Mouse (Mus musculus): ENCODE data around the gene Pabpc6. TPM values are rescaled to one million over a fixed set of nuclear protein-coding genes. Genes with fewer than 3 reads are reported as not detected.

The Pabpc6 gene
- not detected in 2 replicates for total RNA-seq (2015)
- total RNA-seq (2017): not detected in 2 replicates

- no peak for ATAC-seq (ENCODE audit: poor library complexity, severe bottlenecking)
Measured at GRCm38 (mm10) chr17:9669283-9669905, at the start of gene Pabpc6. Gene Pabpc6 (minus strand): TSS chr17:9669717.

- ATAC-seq (ENCODE audit: poor library complexity, severe bottlenecking): no peak
Measured at GRCm38 (mm10) chr17:9710910-9711309, 41.4 kb upstream of the Pabpc6 start.

- no peak for ATAC-seq (ENCODE audit: poor library complexity, severe bottlenecking)
Measured at GRCm38 (mm10) chr17:9708888-9709287, 39.4 kb upstream of the Pabpc6 start.

GRCm38 (mm10) chr17:9707356-9707755 lies 37.8 kb upstream of the Pabpc6 start:
- ATAC-seq (ENCODE audit: poor library complexity, severe bottlenecking): no peak

GRCm38 (mm10) chr17:9697763-9698162 lies 28.2 kb upstream of the Pabpc6 start:
- no peak for ATAC-seq (ENCODE audit: poor library complexity, severe bottlenecking)

GRCm38 (mm10) chr17:9691251-9691650 lies 21.7 kb upstream of the Pabpc6 start:
- ATAC-seq (ENCODE audit: poor library complexity, severe bottlenecking): no peak

GRCm38 (mm10) chr17:9683539-9684155 lies 14.1 kb upstream of the Pabpc6 start:
- ATAC-seq (ENCODE audit: poor library complexity, severe bottlenecking): no peak

GRCm38 (mm10) chr17:9680741-9681140 lies 11.2 kb upstream of the Pabpc6 start:
- no peak for ATAC-seq (ENCODE audit: poor library complexity, severe bottlenecking)

GRCm38 (mm10) chr17:9675175-9675789 lies 5.8 kb upstream of the Pabpc6 start:
- no peak for ATAC-seq (ENCODE audit: poor library complexity, severe bottlenecking)

GRCm38 (mm10) chr17:9667955-9668354 lies 1.6 kb downstream of the Pabpc6 start:
- ATAC-seq (ENCODE audit: poor library complexity, severe bottlenecking): no peak

GRCm38 (mm10) chr17:9658651-9659050 lies 10.9 kb downstream of the Pabpc6 start:
- no peak for ATAC-seq (ENCODE audit: poor library complexity, severe bottlenecking)

- ATAC-seq (ENCODE audit: poor library complexity, severe bottlenecking): no peak
Measured at GRCm38 (mm10) chr17:9654155-9654554, 15.4 kb downstream of the Pabpc6 start.

- ATAC-seq (ENCODE audit: poor library complexity, severe bottlenecking): no peak
Measured at GRCm38 (mm10) chr17:9647644-9648043, 21.9 kb downstream of the Pabpc6 start.

GRCm38 (mm10) chr17:9643657-9644180 lies 25.8 kb downstream of the Pabpc6 start:
- no peak for ATAC-seq (ENCODE audit: poor library complexity, severe bottlenecking)

GRCm38 (mm10) chr17:9637011-9637410 lies 32.5 kb downstream of the Pabpc6 start:
- no peak for ATAC-seq (ENCODE audit: poor library complexity, severe bottlenecking)

GRCm38 (mm10) chr17:9632579-9633252 lies 36.8 kb downstream of the Pabpc6 start:
- no peak for ATAC-seq (ENCODE audit: poor library complexity, severe bottlenecking)

GRCm38 (mm10) chr17:9632140-9632539 lies 37.4 kb downstream of the Pabpc6 start:
- ATAC-seq (ENCODE audit: poor library complexity, severe bottlenecking): no peak

GRCm38 (mm10) chr17:9631081-9631480 lies 38.4 kb downstream of the Pabpc6 start:
- ATAC-seq (ENCODE audit: poor library complexity, severe bottlenecking): no peak

GRCm38 (mm10) chr17:9627011-9627410 lies 42.5 kb downstream of the Pabpc6 start:
- ATAC-seq (ENCODE audit: poor library complexity, severe bottlenecking): no peak
